Mouse (Mus musculus) E14TG2a.4 (cell line): ENCODE measurements at regions not wholly inside any gene's neighbourhood (a gene's known extent, or its start where the extent isn't known, plus 50 kb on each side); places are given as distances from the start of the nearest gene placed in this dataset.

Experiments used
- CTCF ChIP-seq: conservative IDR thresholded peaks from 2 replicates; pipeline ENCODE4 v1.5.1; 2014; ENCODE audit warnings: low read length
- NANOG ChIP-seq: IDR thresholded peaks from 2 replicates; pipeline ENCODE4 v1.6.1; 2014; ENCODE audit warnings: borderline replicate concordance, low read length, mixed read lengths
- POU5F1 ChIP-seq: IDR thresholded peaks from 2 replicates; pipeline ENCODE4 v1.6.1; 2014; ENCODE audit warnings: low read length, borderline replicate concordance

DNA sequence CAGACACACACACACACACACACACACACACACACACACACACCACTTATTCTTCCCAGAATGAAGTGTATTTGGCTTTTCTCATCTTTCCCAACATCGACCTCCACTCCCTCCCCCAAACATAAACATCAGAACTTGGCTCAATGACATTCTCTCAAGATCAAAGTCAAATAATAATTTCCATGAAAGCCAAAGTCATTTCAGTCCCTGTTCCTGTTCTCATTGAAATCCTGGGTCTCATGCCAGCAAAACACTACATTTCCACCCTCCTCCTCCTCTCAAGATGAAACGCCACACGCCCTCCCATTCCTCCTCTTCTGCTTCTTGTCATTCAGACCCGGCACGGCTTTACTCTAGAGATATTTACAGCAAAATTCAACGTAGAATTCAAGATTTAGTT is 173.1 kb upstream of the Slc24a2 start:
- no peak for TF ChIP-seq CTCF
- no peak for TF ChIP-seq POU5F1
- no peak for TF ChIP-seq NANOG
